Mouse (Mus musculus): ENCODE results near the gene Pde4b.

DNA sequence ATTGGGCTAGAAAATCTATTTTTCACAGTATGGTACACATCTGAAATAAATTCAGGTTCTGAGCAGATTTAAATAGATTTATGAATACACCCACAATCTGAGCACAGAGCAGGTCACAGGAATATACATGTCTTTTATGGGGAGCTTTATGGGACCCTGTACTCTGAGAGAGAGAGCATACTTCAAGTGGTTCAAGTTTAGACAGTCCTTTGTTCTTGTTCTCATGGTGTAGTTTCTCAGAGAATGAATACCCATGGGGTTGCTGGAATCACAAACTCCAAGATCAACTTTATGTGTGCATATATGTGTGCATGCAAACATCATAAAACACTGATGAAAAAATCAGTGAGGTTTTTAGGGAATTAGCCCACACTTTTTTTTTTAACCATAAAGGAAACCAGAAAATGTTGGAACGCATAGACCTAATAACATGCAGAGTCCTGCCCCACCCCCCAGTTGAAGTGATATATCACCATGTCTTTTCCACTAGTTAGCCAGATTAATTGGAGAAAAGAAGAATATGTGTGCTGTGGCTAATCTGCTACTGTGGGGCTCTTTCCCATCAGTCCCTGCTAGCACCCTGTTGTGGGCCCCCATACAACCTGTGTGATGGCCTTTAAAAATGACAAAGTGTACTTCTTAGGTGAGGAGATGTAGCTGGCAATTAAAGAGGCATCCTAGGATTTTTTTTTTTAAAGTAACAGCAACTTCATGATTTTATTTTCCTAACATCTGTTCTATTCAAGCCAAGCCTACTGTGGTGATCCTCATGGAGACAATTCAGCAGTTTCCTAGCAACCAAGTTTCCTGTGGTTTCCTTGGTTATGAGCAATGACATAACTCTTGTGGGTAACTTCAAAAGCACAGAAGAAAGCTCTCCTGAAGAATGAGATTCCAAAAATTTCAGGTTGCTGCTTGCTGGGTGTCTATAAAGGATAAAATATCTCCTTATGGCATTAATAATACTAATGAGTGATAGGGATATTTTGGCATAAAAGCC lies 264.4 kb downstream of the Pde4b start:
- TF ChIP-seq CTCF (conservative IDR thresholded peaks at IDR 0.05; ENCODE audit: low read length) (no peak), NANOG (IDR thresholded peaks at IDR 0.05; ENCODE audit: borderline replicate concordance, low read length) (no peak)
